Mouse (Mus musculus) embryonic facial prominence, embryonic 10.5 days (tissue): ENCODE data around the gene Cdc42ep3. TPM values are rescaled to one million over a fixed set of nuclear protein-coding genes. Genes with fewer than 3 reads are reported as not detected.
A peak's percentile ranks its signal among the peaks of the same experiment; 100 is the strongest.

Experiments used
- DNase-seq: peaks from one replicate; pipeline ENCODE4 v3.0.0-alpha.2; 2017; ENCODE audit warnings: low spot score
- H3K27ac ChIP-seq: fragments of 300-500 bp; sonication (generic); replicated peaks from 2 replicates; pipeline ENCODE4 v1.5.1; 2016; ENCODE audit warnings: mild to moderate bottlenecking
- H3K27me3 ChIP-seq: fragments of 300-500 bp; sonication (generic); replicated peaks from 2 replicates; pipeline ENCODE4 v1.6.1; 2016; ENCODE audit warnings: low read depth, mild to moderate bottlenecking; ENCODE audit not compliant: poor library complexity, severe bottlenecking
- H3K36me3 ChIP-seq: fragments of 300-500 bp; sonication (generic); replicated peaks from 2 replicates; pipeline ENCODE4 v1.6.1; 2016; ENCODE audit warnings: mild to moderate bottlenecking, moderate library complexity
- H3K4me1 ChIP-seq: fragments of 300-500 bp; sonication (generic); 2 replicates; pipeline ENCODE4 v1.6.1; 2016
- H3K4me3 ChIP-seq: fragments of 300-500 bp; sonication (generic); 2 replicates; pipeline ENCODE4 v1.5.1; 2016; ENCODE audit warnings: mild to moderate bottlenecking, moderate library complexity
- H3K9me3 ChIP-seq: fragments of 300-500 bp; sonication (generic); 2 replicates; pipeline ENCODE4 v1.6.1; 2016; ENCODE audit warnings: mild to moderate bottlenecking
- WGBS: fragments of 180-500 bp; shearing (Covaris S2); methylation state at CpG from one replicate; pipeline ENCODE4 v1.1.7; 2016; 5-methylcytosine and 5-hydroxymethylcytosine counted together
- polyA plus RNA-seq: library from polyadenylated mRNA; unstranded; fragments of >200 nt; fragmentation: Nextera tagmentation; extraction: Ambion mirVana; gene quantifications from 2 replicates; pipeline ENCODE4 v1.2.1, GENCODE M21; 2016

Gene Cdc42ep3
- polyA plus RNA-seq: 17.0 and 18.8 TPM in 2 replicates

- Histone ChIP-seq H3K27ac (peak within 1 kb of the TSS; percentile 84), H3K9me3 (no peaks in the 10 kb centered on the region), H3K36me3 (no peaks in the 10 kb centered on the region), H3K4me1 (peaks cover 45% of the 10 kb centered on the region), H3K27me3 (peaks cover 87% of the 10 kb centered on the region), H3K4me3 (peak within 1 kb of the TSS; percentile 77)
- peak; percentile 86 for DNase-seq
- under 1% methylated on average over 74 of the region's 74 CpGs for WGBS
Observed at GRCm38 (mm10) chr17:79354444-79355270, at the start of gene Cdc42ep3. Cdc42ep3 (minus strand) TSS chr17:79355091.

GRCm38 (mm10) chr17:79400356-79400755 is 45.5 kb upstream of the Cdc42ep3 start:
- Histone ChIP-seq H3K9me3 (no peaks in the 10 kb centered on the region), H3K27me3 (no peaks in the 10 kb centered on the region), H3K4me3 (no peak overlapping the region), H3K27ac (no peak overlapping the region), H3K4me1 (no peaks in the 10 kb centered on the region), H3K36me3 (no peaks in the 10 kb centered on the region)
- no peak for DNase-seq
- WGBS: 68% methylated on average over 2 of the region's 2 CpGs

- Histone ChIP-seq H3K36me3 (no peaks in the 10 kb centered on the region), H3K9me3 (no peaks in the 10 kb centered on the region), H3K4me3 (no peak overlapping the region), H3K4me1 (0 out of 2 replicates have a peak, but pooled peaks cover 4% of the 10 kb centered on the region), H3K27ac (no peak overlapping the region), H3K27me3 (no peaks in the 10 kb centered on the region)
- 73% methylated on average over 3 of the region's 3 CpGs for WGBS
- DNase-seq: no peak
Observed at GRCm38 (mm10) chr17:79398416-79398815, 43.5 kb upstream of the Cdc42ep3 start.

- Histone ChIP-seq H3K4me3 (no peak overlapping the region), H3K9me3 (no peaks in the 10 kb centered on the region), H3K36me3 (no peaks in the 10 kb centered on the region), H3K4me1 (0 out of 2 replicates have a peak, but pooled peaks cover 4% of the 10 kb centered on the region), H3K27ac (no peak overlapping the region), H3K27me3 (no peaks in the 10 kb centered on the region)
- 85% methylated on average over 5 of the region's 5 CpGs for WGBS
- no peak for DNase-seq
Observed at GRCm38 (mm10) chr17:79394799-79395198, 39.9 kb upstream of the Cdc42ep3 start.

- Histone ChIP-seq H3K36me3 (no peaks in the 10 kb centered on the region), H3K27ac (no peak overlapping the region), H3K9me3 (no peaks in the 10 kb centered on the region), H3K4me3 (no peak overlapping the region), H3K27me3 (no peaks in the 10 kb centered on the region), H3K4me1 (0 out of 2 replicates have a peak, but pooled peaks cover 4% of the 10 kb centered on the region)
- no peak for DNase-seq
- WGBS: 79% methylated on average over 7 of the region's 7 CpGs
Observed at GRCm38 (mm10) chr17:79393886-79394285, 39.0 kb upstream of the Cdc42ep3 start.

- no peaks in the 10 kb centered on the region for H3K9me3 ChIP-seq
- no peaks in the 10 kb centered on the region for H3K4me1 ChIP-seq
- H3K4me3 ChIP-seq: no peak overlapping the region
- H3K27ac ChIP-seq: no peak overlapping the region
- no peaks in the 10 kb centered on the region for H3K27me3 ChIP-seq
- no peak for DNase-seq
- H3K36me3 ChIP-seq: no peaks in the 10 kb centered on the region
- WGBS: 86% methylated on average over 8 of the region's 8 CpGs
Observed at GRCm38 (mm10) chr17:79387465-79388066, 32.7 kb upstream of the Cdc42ep3 start.

- Histone ChIP-seq H3K9me3 (no peaks in the 10 kb centered on the region), H3K4me3 (no peak overlapping the region), H3K27ac (no peak overlapping the region), H3K36me3 (no peaks in the 10 kb centered on the region), H3K27me3 (no peaks in the 10 kb centered on the region), H3K4me1 (no peaks in the 10 kb centered on the region; the same call in 1 of the 2 replicates)
- whole genome bisulfite sequencing: 86% methylated on average over 3 of the region's 3 CpGs
- no peak for DNase-seq
Observed at GRCm38 (mm10) chr17:79381485-79381884, 26.6 kb upstream of the Cdc42ep3 start.

- Histone ChIP-seq H3K4me1 (no peaks in the 10 kb centered on the region; the same call in 1 of the 2 replicates), H3K27ac (no peak overlapping the region), H3K9me3 (no peaks in the 10 kb centered on the region), H3K27me3 (no peaks in the 10 kb centered on the region), H3K36me3 (no peaks in the 10 kb centered on the region), H3K4me3 (no peak overlapping the region)
- no peak for DNase-seq
- WGBS: 73% methylated on average over 5 of the region's 5 CpGs
Observed at GRCm38 (mm10) chr17:79379191-79379590, 24.3 kb upstream of the Cdc42ep3 start.

GRCm38 (mm10) chr17:79376434-79377210 is 21.7 kb upstream of the Cdc42ep3 start:
- DNase-seq: no peak
- Histone ChIP-seq H3K27ac (no peak overlapping the region), H3K4me1 (no peaks in the 10 kb centered on the region; the same call in 1 of the 2 replicates), H3K36me3 (no peaks in the 10 kb centered on the region), H3K4me3 (no peak overlapping the region), H3K9me3 (no peaks in the 10 kb centered on the region), H3K27me3 (no peaks in the 10 kb centered on the region)
- WGBS: 65% methylated on average over 6 of the region's 6 CpGs

GRCm38 (mm10) chr17:79372973-79373372 is 18.1 kb upstream of the Cdc42ep3 start:
- Histone ChIP-seq H3K27ac (no peak overlapping the region), H3K4me3 (no peak overlapping the region), H3K27me3 (no peaks in the 10 kb centered on the region), H3K4me1 (no peaks in the 10 kb centered on the region), H3K36me3 (no peaks in the 10 kb centered on the region), H3K9me3 (no peaks in the 10 kb centered on the region)
- no peak for DNase-seq
- WGBS: 82% methylated on average over 5 of the region's 5 CpGs

- no peak for DNase-seq
- Histone ChIP-seq H3K27ac (no peak overlapping the region), H3K4me1 (peaks cover 18% of the 10 kb centered on the region), H3K36me3 (no peaks in the 10 kb centered on the region), H3K9me3 (no peaks in the 10 kb centered on the region), H3K27me3 (0 out of 2 replicates have a peak, but pooled peaks cover 3% of the 10 kb centered on the region), H3K4me3 (no peak overlapping the region)
- 30% methylated on average over 5 of the region's 5 CpGs for WGBS
Observed at GRCm38 (mm10) chr17:79364749-79365450, 10.0 kb upstream of the Cdc42ep3 start.

- Histone ChIP-seq H3K27me3 (peaks cover 74% of the 10 kb centered on the region), H3K9me3 (no peaks in the 10 kb centered on the region), H3K27ac (peak overlapping the region; percentile 84), H3K36me3 (no peaks in the 10 kb centered on the region), H3K4me1 (peaks cover 38% of the 10 kb centered on the region), H3K4me3 (peak overlapping the region; percentile 77)
- WGBS: 5% methylated on average over 24 of the region's 24 CpGs
- DNase-seq: peak; percentile 63
Observed at GRCm38 (mm10) chr17:79356071-79356601, 1.2 kb upstream of the Cdc42ep3 start.
